Mouse (Mus musculus): ENCODE data around the gene Aunip.

DNA sequence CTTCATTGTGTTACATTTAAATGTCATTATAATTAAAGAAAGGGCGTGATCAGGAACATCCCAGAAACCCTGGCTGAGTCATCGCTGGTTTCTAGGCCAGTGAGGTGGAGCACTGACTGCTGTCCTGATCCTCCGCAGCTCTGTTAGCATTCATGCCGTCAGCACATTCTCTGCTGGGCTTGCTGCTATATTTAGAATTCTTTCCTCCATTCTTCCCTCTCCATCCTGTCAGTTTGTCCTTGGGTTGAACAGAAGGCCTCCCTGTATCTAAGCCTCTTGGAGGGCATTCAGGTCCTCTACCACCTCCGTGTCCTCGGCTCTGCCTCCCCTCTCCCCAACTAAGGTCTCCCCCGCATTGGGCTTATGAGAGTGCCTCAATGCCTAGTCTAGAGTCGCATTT is 6.2 kb downstream of the Aunip start:
- TF ChIP-seq CTCF (IDR thresholded peaks at IDR 0.05) (no peak), EP300 (IDR thresholded peaks at IDR 0.05) (no peak)

Data from lung, postnatal 0 days (tissue).